Mouse (Mus musculus) MEL (cell line): ENCODE measurements around the gene Snapc5. TPM values are rescaled to one million over a fixed set of nuclear protein-coding genes. Genes with fewer than 3 reads are reported as not detected.

Experiments used
- DNase-seq: peaks from one replicate; pipeline ENCODE4 v3.0.0; 2011; ENCODE audit warnings: low read depth, low spot score
- H3K27ac ChIP-seq: 2 replicates; pipeline ENCODE4 v1.5.1; 2012; ENCODE audit warnings: low read depth, mild to moderate bottlenecking, control low read depth, low read length, moderate library complexity; ENCODE audit not compliant: control insufficient read depth
- H3K27me3 ChIP-seq, 2 experiments: fragments of 150-350 bp in 1 of 2; sonication (generic) in 1 of 2; 2 replicates each; pipeline ENCODE4 v1.6.1; 2012; ENCODE audit warnings: low read length in 2 of 2, mild to moderate bottlenecking in 2 of 2, improper control_type of control experiment in 1 of 2, moderate library complexity in 1 of 2; ENCODE audit not compliant: insufficient read depth in 2 of 2, control insufficient read depth in 1 of 2
- H3K36me3 ChIP-seq, 2 experiments: 2 replicates each; pipeline ENCODE4 v1.6.1; 2012 to 2014; ENCODE audit warnings: low read length in 2 of 2, improper control_type of control experiment in 1 of 2, inconsistent platforms in 1 of 2, mild to moderate bottlenecking in 1 of 2; ENCODE audit not compliant: insufficient read depth in 2 of 2, control insufficient read depth in 1 of 2
- H3K4me1 ChIP-seq, 2 experiments: fragments of 150-350 bp in 1 of 2; sonication (generic) in 1 of 2; 2 replicates each; pipeline ENCODE4 v1.6.1; 2012; ENCODE audit warnings: low read length in 2 of 2, improper control_type of control experiment in 1 of 2, mild to moderate bottlenecking in 1 of 2; ENCODE audit not compliant: insufficient read depth in 2 of 2, control insufficient read depth in 1 of 2
- H3K4me3 ChIP-seq, 2 experiments: fragments of 150-350 bp in 1 of 2; sonication (generic) in 1 of 2; 2 replicates each; pipeline ENCODE4 v1.5.1; 2012; ENCODE audit warnings: low read depth in 2 of 2, low read length in 2 of 2, mild to moderate bottlenecking in 2 of 2, moderate library complexity in 2 of 2, control low read depth in 1 of 2, improper control_type of control experiment in 1 of 2; ENCODE audit not compliant: control insufficient read depth in 1 of 2, insufficient read depth in 1 of 2
- H3K79me2 ChIP-seq: 2 replicates; pipeline ENCODE4 v1.6.1; 2012; ENCODE audit warnings: mild to moderate bottlenecking, low read length, moderate library complexity; ENCODE audit not compliant: control insufficient read depth, poor library complexity, insufficient read depth
- H3K9ac ChIP-seq: 2 replicates; pipeline ENCODE4 v1.6.1; 2012; ENCODE audit warnings: low read depth, mild to moderate bottlenecking, control low read depth, low read length, moderate library complexity; ENCODE audit not compliant: control insufficient read depth, poor library complexity, severe bottlenecking
- H3K9me3 ChIP-seq: fragments of 150-350 bp; sonication (generic); replicated peaks from 2 replicates; pipeline ENCODE4 v1.6.1; 2012; ENCODE audit warnings: mild to moderate bottlenecking, low read length, improper control_type of control experiment, moderate library complexity; ENCODE audit not compliant: insufficient read depth
- CHD1 ChIP-seq: IDR thresholded peaks from 2 replicates; pipeline ENCODE4 v1.6.1; 2012; ENCODE audit warnings: low read depth, mild to moderate bottlenecking, inconsistent platforms, low read length, improper control_type of control experiment
- EP300 ChIP-seq, 2 experiments: IDR thresholded peaks; 2 replicates each; pipeline ENCODE4 v1.6.1; 2011; ENCODE audit warnings: improper control_type of control experiment in 2 of 2, low read length in 2 of 2, low read depth in 1 of 2, mild to moderate bottlenecking in 1 of 2
- ETS1 ChIP-seq: IDR thresholded peaks from 2 replicates; pipeline ENCODE4 v1.6.1; 2012; ENCODE audit warnings: low read depth, mild to moderate bottlenecking, inconsistent platforms, low read length, improper control_type of control experiment, moderate library complexity
- GATA1 ChIP-seq: IDR thresholded peaks from 2 replicates; pipeline ENCODE4 v1.6.1; 2011; ENCODE audit warnings: low read depth, low read length, improper control_type of control experiment
- JUND ChIP-seq: IDR thresholded peaks from 2 replicates; pipeline ENCODE4 v1.6.1; 2011; ENCODE audit warnings: low read depth, mild to moderate bottlenecking, improper control_type of control experiment, low read length
- MAX ChIP-seq: IDR thresholded peaks from 2 replicates; pipeline ENCODE4 v1.6.1; 2011; ENCODE audit warnings: low read length, improper control_type of control experiment
- MAZ ChIP-seq: IDR thresholded peaks from 2 replicates; pipeline ENCODE4 v1.6.1; 2012; ENCODE audit warnings: low read depth, mild to moderate bottlenecking, inconsistent platforms, low read length, improper control_type of control experiment
- MEF2A ChIP-seq: IDR thresholded peaks from 2 replicates; pipeline ENCODE4 v1.6.1; 2014; ENCODE audit warnings: low read depth, mild to moderate bottlenecking, inconsistent platforms, low read length, improper control_type of control experiment; ENCODE audit not compliant: poor library complexity, insufficient replicate concordance, severe bottlenecking; ENCODE audit errors: extremely low read depth
- MXI1 ChIP-seq: IDR thresholded peaks from 2 replicates; pipeline ENCODE4 v1.6.1; 2011; ENCODE audit warnings: mild to moderate bottlenecking, low read depth, low read length, improper control_type of control experiment
- MYC ChIP-seq: IDR thresholded peaks from 2 replicates; pipeline ENCODE4 v1.6.1; 2011; ENCODE audit warnings: low read depth, mild to moderate bottlenecking, low read length, improper control_type of control experiment, moderate library complexity
- NELFE ChIP-seq: IDR thresholded peaks from 2 replicates; pipeline ENCODE4 v1.6.1; 2011; ENCODE audit warnings: low read depth, low read length, improper control_type of control experiment
- NRF1 ChIP-seq: IDR thresholded peaks from 2 replicates; pipeline ENCODE4 v1.6.1; 2014; ENCODE audit warnings: low read depth, mild to moderate bottlenecking, inconsistent platforms, low read length, improper control_type of control experiment, moderate library complexity; ENCODE audit not compliant: poor library complexity, insufficient read depth, severe bottlenecking
- RCOR1 ChIP-seq: IDR thresholded peaks from 2 replicates; pipeline ENCODE4 v1.6.1; 2012; ENCODE audit warnings: low read depth, mild to moderate bottlenecking, inconsistent platforms, low read length, improper control_type of control experiment
- SMC3 ChIP-seq: IDR thresholded peaks from 2 replicates; pipeline ENCODE4 v1.6.1; 2011; ENCODE audit warnings: low read depth, low read length, improper control_type of control experiment
- TCF12 ChIP-seq: IDR thresholded peaks from 2 replicates; pipeline ENCODE4 v1.6.1; 2014; ENCODE audit warnings: low read depth, mild to moderate bottlenecking, inconsistent platforms, low read length, improper control_type of control experiment, moderate library complexity
- UBTF ChIP-seq: IDR thresholded peaks from 2 replicates; pipeline ENCODE4 v1.6.1; 2012; ENCODE audit warnings: low read depth, mild to moderate bottlenecking, inconsistent platforms, low read length, improper control_type of control experiment, moderate library complexity, borderline replicate concordance; ENCODE audit not compliant: insufficient read depth
- USF1 ChIP-seq: IDR thresholded peaks from 2 replicates; pipeline ENCODE4 v1.6.1; 2014; ENCODE audit warnings: low read depth, mild to moderate bottlenecking, inconsistent platforms, low read length, improper control_type of control experiment, moderate library complexity
- polyA plus RNA-seq, 2 experiments: library from polyadenylated mRNA; stranded (reverse) in 1 of 2; unstranded in 1 of 2; fragments of >175 nt in 1 of 2; fragments of >200 nt in 1 of 2; gene quantifications; 2 replicates each; pipeline versions ENCODE4 v1.2.1 to v1.2.4; 2012; ENCODE audit warnings: low replicate concordance in 2 of 2, low read depth in 1 of 2; ENCODE audit not compliant: insufficient read length in 2 of 2, insufficient read depth in 1 of 2, missing spikeins in 1 of 2
- total RNA-seq: library from RNA; depleted of rRNA; stranded (reverse); fragments of 300-350 nt; gene quantifications from 2 replicates; pipeline ENCODE4 v1.2.3, GENCODE M21; 2012

Gene Snapc5
- total and polyA plus RNA-seq, 3 experiments, result 8.6 to 10.6 TPM; not detected in 1

DNA sequence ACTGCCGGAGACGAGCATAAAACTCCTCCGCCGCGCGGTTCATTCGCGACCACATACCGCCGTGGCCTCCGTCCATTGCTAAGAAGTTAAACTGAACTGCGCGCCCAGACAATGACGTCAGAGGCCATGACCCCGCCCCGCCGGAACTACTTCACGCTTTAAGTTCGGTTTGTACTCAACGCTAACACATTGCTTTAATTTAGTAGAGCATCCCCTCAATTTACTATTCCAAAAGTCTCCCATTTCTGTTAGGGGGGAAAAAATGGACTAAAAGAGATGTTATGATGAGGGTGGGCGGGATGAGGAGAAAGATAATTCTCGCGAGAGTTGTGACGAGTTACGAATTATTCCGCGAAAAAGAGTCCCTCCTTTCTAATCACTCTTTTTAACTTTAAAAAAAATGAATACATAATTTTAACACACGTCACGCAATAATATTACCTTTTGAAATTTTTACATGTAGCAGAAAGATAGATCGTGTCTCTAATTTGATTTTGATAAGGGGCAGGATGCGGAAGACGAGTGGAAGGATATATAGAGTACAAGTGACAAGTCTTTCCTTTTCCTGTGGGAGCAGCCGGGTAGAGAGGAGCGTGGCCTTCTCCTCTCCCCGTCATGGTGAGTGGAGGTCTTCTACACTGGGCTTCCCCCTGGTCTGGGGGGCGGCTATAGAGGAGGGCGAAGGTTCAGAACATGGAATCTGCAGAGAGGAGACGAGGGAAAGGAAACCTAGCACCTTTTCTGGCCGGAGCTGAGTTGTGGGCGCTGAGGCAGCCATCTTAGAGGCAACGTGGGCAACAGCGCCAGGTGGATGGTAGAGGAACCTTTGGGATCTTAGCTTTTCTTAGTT is 6.0 kb upstream of the Snapc5 start, which contains the start of the genes Zwilch and Rpl4 (continued):
- TF ChIP-seq NRF1 (no peak), GATA1 (peak; percentile 92), MEF2A (no peak), MAX (peak; percentile 90), MXI1 (peak; percentile 77), ETS1 (no peak), EP300 (IDR thresholded peaks at IDR 0.05; ENCODE audit: low read depth in 1 of 2, low read length in 2 of 2) (no peak), TCF12 (peak; percentile 90), USF1 (peak; percentile 41; the same call in 1 of the 2 replicates), NELFE (peak; percentile 97), MAZ (no peak), RCOR1 (no peak), UBTF (no peak), JUND (no peak), SMC3 (no peak)

DNA sequence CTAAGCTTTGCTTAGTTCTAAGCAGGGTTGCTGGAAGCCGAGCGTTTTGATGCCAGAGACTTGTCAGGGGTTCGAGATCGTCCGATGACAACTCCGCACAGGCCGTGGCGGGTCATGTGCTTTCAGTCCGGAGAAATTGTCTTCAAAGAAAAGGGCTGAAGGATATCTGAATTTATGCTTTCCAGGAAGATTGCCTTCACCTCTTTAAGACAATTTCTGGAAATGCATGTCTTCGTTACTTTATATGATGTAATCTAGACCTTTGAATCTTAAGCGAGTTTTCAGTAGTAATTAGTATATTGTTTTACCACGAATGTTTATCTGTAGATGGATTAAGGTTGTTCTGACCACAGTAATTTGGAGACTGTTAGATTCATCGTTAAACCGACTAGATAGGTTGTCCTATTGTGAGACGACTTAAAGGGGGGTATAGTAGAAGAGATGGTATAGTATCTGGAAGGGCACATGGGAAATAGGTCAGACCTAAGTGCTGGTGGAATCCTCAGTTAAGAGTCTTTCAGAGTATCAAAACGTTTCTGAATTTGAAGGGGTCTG is 5.3 kb upstream of the Snapc5 start:
- TF ChIP-seq NELFE (no peak), CHD1 (peak; percentile 97), MYC (peak; percentile 63; the same call in 1 of the 2 replicates)
- peaks cover 29 to 43% of the 10 kb centered on the region in 2 experiments for H3K36me3 ChIP-seq
- H3K4me3 ChIP-seq, result peak overlapping the region; percentile 74 to 100
- peak overlapping the region; percentile 100 for H3K9ac ChIP-seq
- peaks cover 0 to 11% of the 10 kb centered on the region in 2 experiments; a peak in 3 of 4 replicates for H3K4me1 ChIP-seq
- H3K79me2 ChIP-seq, result peaks cover 64% of the 10 kb centered on the region
- no peaks in the 10 kb centered on the region for H3K9me3 ChIP-seq
- DNase-seq, result no peak
- H3K27me3 ChIP-seq, result no peaks in the 10 kb centered on the region
- peak overlapping the region; percentile 94 for H3K27ac ChIP-seq
